Mouse (Mus musculus) B cell, adult 2 months (primary cell): ENCODE data around the gene Klhl7.

Source experiments
- DNase-seq, 2 experiments: peaks; one replicate each; pipeline ENCODE4 v3.0.0; 2022

Gene Klhl7

GRCm38 (mm10) chr5:24100106-24100809 lies at the start of gene Klhl7:
Klhl7 (plus strand) TSS chr5:24100605.
- peak; percentile 88 to 89 for DNase-seq

- no peak for DNase-seq
Measured at GRCm38 (mm10) chr5:24051755-24052675, 48.4 kb upstream of the Klhl7 start.

GRCm38 (mm10) chr5:24053245-24054190 lies 46.9 kb upstream of the Klhl7 start:
- no peak for DNase-seq

- DNase-seq, result peak in 1 of 2 experiments; percentile 25
Measured at GRCm38 (mm10) chr5:24054382-24054781, 46.0 kb upstream of the Klhl7 start.

- no peak for DNase-seq
Measured at GRCm38 (mm10) chr5:24056865-24057264, 43.5 kb upstream of the Klhl7 start.

- peak; percentile 40 to 42 for DNase-seq
Measured at GRCm38 (mm10) chr5:24057592-24057991, 42.8 kb upstream of the Klhl7 start.

GRCm38 (mm10) chr5:24060949-24061348 lies 39.5 kb upstream of the Klhl7 start:
- no peak for DNase-seq

- no peak for DNase-seq
Measured at GRCm38 (mm10) chr5:24063034-24063433, 37.4 kb upstream of the Klhl7 start.

- no peak for DNase-seq
Measured at GRCm38 (mm10) chr5:24063545-24063944, 36.9 kb upstream of the Klhl7 start.

GRCm38 (mm10) chr5:24068955-24069354 lies 31.4 kb upstream of the Klhl7 start:
- no peak for DNase-seq

- no peak for DNase-seq
Measured at GRCm38 (mm10) chr5:24072031-24072430, 28.4 kb upstream of the Klhl7 start.

GRCm38 (mm10) chr5:24076986-24077718 lies 23.3 kb upstream of the Klhl7 start:
- peak; percentile 61 for DNase-seq

- no peak for DNase-seq
Measured at GRCm38 (mm10) chr5:24077739-24078306, 22.6 kb upstream of the Klhl7 start.

- no peak for DNase-seq
Measured at GRCm38 (mm10) chr5:24078420-24079179, 21.8 kb upstream of the Klhl7 start.

- no peak for DNase-seq
Measured at GRCm38 (mm10) chr5:24080826-24081225, 19.6 kb upstream of the Klhl7 start.

GRCm38 (mm10) chr5:24084835-24085234 lies 15.6 kb upstream of the Klhl7 start:
- no peak for DNase-seq

- no peak for DNase-seq
Measured at GRCm38 (mm10) chr5:24086241-24086640, 14.2 kb upstream of the Klhl7 start.

- no peak for DNase-seq
Measured at GRCm38 (mm10) chr5:24086865-24087264, 13.5 kb upstream of the Klhl7 start.

- no peak for DNase-seq
Measured at GRCm38 (mm10) chr5:24088451-24088850, 12.0 kb upstream of the Klhl7 start.

GRCm38 (mm10) chr5:24092496-24092895 lies 7.9 kb upstream of the Klhl7 start:
- DNase-seq, result no peak

- DNase-seq, result no peak
Measured at GRCm38 (mm10) chr5:24095393-24095792, 5.0 kb upstream of the Klhl7 start.
